Mouse (Mus musculus): ENCODE measurements around the gene Lgr6. TPM values are rescaled to one million over a fixed set of nuclear protein-coding genes. Genes with fewer than 3 reads are reported as not detected.

The Lgr6 gene
- polyA plus RNA-seq, 1 experiment from 2014 or later: 0.49 TPM

GRCm38 (mm10) chr1:134947590-134947989, 157.5 kb downstream of the Lgr6 start:
- 85% methylated on average over 7 of the region's 7 CpGs for WGBS
- no peak for ATAC-seq (ENCODE audit: insufficient number of reproducible peaks, low FRiP score, low TSS enrichment, low read depth)

GRCm38 (mm10) chr1:134942898-134943297, 162.2 kb downstream of the Lgr6 start:
- no peak overlapping the region for H3K9ac ChIP-seq (ENCODE audit: low read length)
- WGBS: 86% methylated on average over 2 of the region's 2 CpGs
- H3K4me2 ChIP-seq (ENCODE audit: low read depth, severe bottlenecking): no peak overlapping the region
- no peak for ATAC-seq (ENCODE audit: insufficient number of reproducible peaks, low FRiP score, low TSS enrichment, low read depth)
- no peaks in the 10 kb centered on the region for H3K4me1 ChIP-seq (ENCODE audit: control insufficient read depth, insufficient read depth, low read length)
- H3K4me3 ChIP-seq (ENCODE audit: low read depth, low read length): no peak overlapping the region
- no peaks in the 10 kb centered on the region for H3K36me3 ChIP-seq (ENCODE audit: control insufficient read depth, insufficient read depth, low read length)
- DNase-seq (ENCODE audit: low spot score): no peak
- no peaks in the 10 kb centered on the region for H3K9me3 ChIP-seq (ENCODE audit: control insufficient read depth, low read length)
- no peak overlapping the region for H3K27ac ChIP-seq (replicated peaks; ENCODE audit: low read depth, low read length)
- no peaks in the 10 kb centered on the region for H3K27me3 ChIP-seq (ENCODE audit: control insufficient read depth, insufficient read depth, low read length)

More at GRCm38 (mm10) chr1:134947590-134947989, 157.5 kb downstream of the Lgr6 start:
- Histone ChIP-seq H3K4me3 (ENCODE audit: low read depth, low read length) (no peak overlapping the region), H3K9ac (ENCODE audit: low read length) (no peak overlapping the region), H3K36me3 (ENCODE audit: control insufficient read depth, insufficient read depth, low read length) (no peaks in the 10 kb centered on the region), H3K4me2 (ENCODE audit: low read depth, severe bottlenecking) (no peak overlapping the region), H3K27me3 (ENCODE audit: control insufficient read depth, insufficient read depth, low read length) (no peaks in the 10 kb centered on the region), H3K27ac (replicated peaks; ENCODE audit: low read depth, low read length) (no peak overlapping the region), H3K4me1 (ENCODE audit: control insufficient read depth, insufficient read depth, low read length) (no peaks in the 10 kb centered on the region), H3K9me3 (ENCODE audit: control insufficient read depth, low read length) (no peaks in the 10 kb centered on the region)
- no peak for DNase-seq (ENCODE audit: low spot score)

GRCm38 (mm10) chr1:134940863-134941262, 164.2 kb downstream of the Lgr6 start:
- no peak for DNase-seq (ENCODE audit: low spot score)
- H3K9me3 ChIP-seq (ENCODE audit: control insufficient read depth, low read length): no peaks in the 10 kb centered on the region
- H3K9ac ChIP-seq (ENCODE audit: low read length): no peak overlapping the region
- H3K4me2 ChIP-seq (ENCODE audit: low read depth, severe bottlenecking): no peak overlapping the region
- no peak overlapping the region for H3K27ac ChIP-seq (replicated peaks; ENCODE audit: low read depth, low read length)
- no peaks in the 10 kb centered on the region for H3K27me3 ChIP-seq (ENCODE audit: control insufficient read depth, insufficient read depth, low read length)
- H3K4me1 ChIP-seq (ENCODE audit: control insufficient read depth, insufficient read depth, low read length): no peaks in the 10 kb centered on the region
- ATAC-seq (ENCODE audit: insufficient number of reproducible peaks, low FRiP score, low TSS enrichment, low read depth): no peak
- H3K36me3 ChIP-seq (ENCODE audit: control insufficient read depth, insufficient read depth, low read length): no peaks in the 10 kb centered on the region
- WGBS: 49% methylated on average over 4 of the region's 4 CpGs
- H3K4me3 ChIP-seq (ENCODE audit: low read depth, low read length): no peak overlapping the region

GRCm38 (mm10) chr1:134938233-134938632, 166.8 kb downstream of the Lgr6 start:
- H3K27ac ChIP-seq (replicated peaks; ENCODE audit: low read depth, low read length): no peak overlapping the region
- ATAC-seq (ENCODE audit: insufficient number of reproducible peaks, low FRiP score, low TSS enrichment, low read depth): no peak
- 79% methylated on average over 1 of the region's 1 CpGs for WGBS

GRCm38 (mm10) chr1:134936335-134936734, 168.7 kb downstream of the Lgr6 start:
- Histone ChIP-seq H3K4me2 (ENCODE audit: low read depth, severe bottlenecking) (no peak overlapping the region), H3K9ac (ENCODE audit: low read length) (no peak overlapping the region), H3K27ac (replicated peaks; ENCODE audit: low read depth, low read length) (no peak overlapping the region), H3K4me3 (ENCODE audit: low read depth, low read length) (no peak overlapping the region), H3K36me3 (ENCODE audit: control insufficient read depth, insufficient read depth, low read length) (no peaks in the 10 kb centered on the region), H3K9me3 (ENCODE audit: control insufficient read depth, low read length) (no peaks in the 10 kb centered on the region), H3K4me1 (ENCODE audit: control insufficient read depth, insufficient read depth, low read length) (0 out of 2 replicates have a peak, but pooled peaks cover 3% of the 10 kb centered on the region), H3K27me3 (ENCODE audit: control insufficient read depth, insufficient read depth, low read length) (no peaks in the 10 kb centered on the region)
- DNase-seq (ENCODE audit: low spot score) (no peak), ATAC-seq (ENCODE audit: insufficient number of reproducible peaks, low FRiP score, low TSS enrichment, low read depth) (no peak)
- 88% methylated on average over 6 of the region's 6 CpGs for WGBS

More at GRCm38 (mm10) chr1:134938233-134938632, 166.8 kb downstream of the Lgr6 start:
- Histone ChIP-seq H3K4me2 (ENCODE audit: low read depth, severe bottlenecking) (no peak overlapping the region), H3K27me3 (ENCODE audit: control insufficient read depth, insufficient read depth, low read length) (no peaks in the 10 kb centered on the region), H3K9me3 (ENCODE audit: control insufficient read depth, low read length) (no peaks in the 10 kb centered on the region), H3K4me1 (ENCODE audit: control insufficient read depth, insufficient read depth, low read length) (no peaks in the 10 kb centered on the region), H3K4me3 (ENCODE audit: low read depth, low read length) (no peak overlapping the region), H3K36me3 (ENCODE audit: control insufficient read depth, insufficient read depth, low read length) (no peaks in the 10 kb centered on the region), H3K9ac (ENCODE audit: low read length) (no peak overlapping the region)
- DNase-seq (ENCODE audit: low spot score): no peak

Other genes starting within 250 kb of the Lgr6 start
- 6.3 and 6.4 TPM in 2 replicates for gene Ppp1r12b, start 149.3 kb downstream of the Lgr6 start, polyA plus RNA-seq (2014; fragmentation: Nextera tagmentation; extraction: Ambion mirVana)
- gene Ube2t, start 142.7 kb downstream of the Lgr6 start, polyA plus RNA-seq (2014; fragmentation: Nextera tagmentation; extraction: Ambion mirVana): 46.7 and 48.6 TPM in 2 replicates
- 1.3 TPM in 2 replicates for gene Ptpn7, start 27.4 kb upstream of the Lgr6 start, polyA plus RNA-seq (2014; fragmentation: Nextera tagmentation; extraction: Ambion mirVana)
- 40.8 and 44.9 TPM in 2 replicates for gene Arl8a, start 41.5 kb upstream of the Lgr6 start, polyA plus RNA-seq (2014; fragmentation: Nextera tagmentation; extraction: Ambion mirVana)
- gene Gpr37l1, start 62.4 kb upstream of the Lgr6 start, polyA plus RNA-seq (2014; fragmentation: Nextera tagmentation; extraction: Ambion mirVana): 0.12 TPM in 1 of 2 replicates, not detected in the other
- 7.4 and 7.9 TPM in 2 replicates for gene Elf3, start 153.3 kb upstream of the Lgr6 start, polyA plus RNA-seq (2014; fragmentation: Nextera tagmentation; extraction: Ambion mirVana)
- gene Rnpep, start 178.8 kb upstream of the Lgr6 start, polyA plus RNA-seq (2014; fragmentation: Nextera tagmentation; extraction: Ambion mirVana): 108 and 112 TPM in 2 replicates
- gene Timm17a, start 208.5 kb upstream of the Lgr6 start, polyA plus RNA-seq (2014; fragmentation: Nextera tagmentation; extraction: Ambion mirVana): 188 and 189 TPM in 2 replicates
- gene Lmod1, start 219.5 kb upstream of the Lgr6 start, polyA plus RNA-seq (2014; fragmentation: Nextera tagmentation; extraction: Ambion mirVana): 0.27 and 0.39 TPM in 2 replicates

Measured in limb, embryonic 11.5 days (tissue).